Mouse (Mus musculus) embryonic facial prominence, embryonic 12.5 days (tissue): ENCODE measurements around the gene I0C0044D17Rik. TPM values are rescaled to one million over a fixed set of nuclear protein-coding genes. Genes with fewer than 3 reads are reported as not detected.
"Not testable (repeated sequence)": the region's sequence is repeated elsewhere in the genome, so short reads cannot be mapped to it uniquely, and the experiment has no call there.

Experiments
- ATAC-seq: fragments of 200-750 bp; cut with Nextera tagmentation; 2 replicates; pipeline ENCODE4 v1.8.0; 2017; ENCODE audit not compliant: insufficient number of reproducible peaks, insufficient read depth, low FRiP score, low TSS enrichment
- H3K27ac ChIP-seq: fragments of 300-500 bp; sonication (generic); 2 replicates; pipeline ENCODE4 v1.5.1; 2016; ENCODE audit warnings: mild to moderate bottlenecking
- H3K27me3 ChIP-seq: fragments of 300-500 bp; sonication (generic); 2 replicates; pipeline ENCODE4 v1.6.1; 2016; ENCODE audit warnings: mild to moderate bottlenecking, moderate library complexity
- H3K36me3 ChIP-seq: fragments of 300-500 bp; sonication (generic); 2 replicates; pipeline ENCODE4 v1.6.1; 2016; ENCODE audit warnings: mild to moderate bottlenecking
- H3K4me1 ChIP-seq: fragments of 300-500 bp; sonication (generic); 2 replicates; pipeline ENCODE4 v1.6.1; 2016
- H3K4me2 ChIP-seq: fragments of 300-500 bp; sonication (generic); replicated peaks from 2 replicates; pipeline ENCODE4 v1.6.1; 2016; ENCODE audit warnings: mild to moderate bottlenecking, moderate library complexity
- H3K4me3 ChIP-seq: fragments of 300-500 bp; sonication (generic); 2 replicates; pipeline ENCODE4 v1.5.1; 2016; ENCODE audit warnings: mild to moderate bottlenecking
- H3K9ac ChIP-seq: fragments of 300-500 bp; sonication (generic); 2 replicates; pipeline ENCODE4 v1.6.1; 2016; ENCODE audit warnings: mild to moderate bottlenecking, moderate library complexity
- H3K9me3 ChIP-seq: fragments of 300-500 bp; sonication (generic); 2 replicates; pipeline ENCODE4 v1.6.1; 2016; ENCODE audit warnings: mild to moderate bottlenecking, moderate library complexity
- WGBS: fragments of 180-500 bp; shearing (Covaris S2); methylation state at CpG from one replicate; pipeline ENCODE4 v1.1.7; 2016; 5-methylcytosine and 5-hydroxymethylcytosine counted together
- polyA plus RNA-seq: library from polyadenylated mRNA; unstranded; fragments of >200 nt; fragmentation: Nextera tagmentation; extraction: Ambion mirVana; gene quantifications from 2 replicates; pipeline ENCODE4 v1.2.1, GENCODE M21; 2016

The I0C0044D17Rik gene
- polyA plus RNA-seq, result not detected in 2 replicates

DNA sequence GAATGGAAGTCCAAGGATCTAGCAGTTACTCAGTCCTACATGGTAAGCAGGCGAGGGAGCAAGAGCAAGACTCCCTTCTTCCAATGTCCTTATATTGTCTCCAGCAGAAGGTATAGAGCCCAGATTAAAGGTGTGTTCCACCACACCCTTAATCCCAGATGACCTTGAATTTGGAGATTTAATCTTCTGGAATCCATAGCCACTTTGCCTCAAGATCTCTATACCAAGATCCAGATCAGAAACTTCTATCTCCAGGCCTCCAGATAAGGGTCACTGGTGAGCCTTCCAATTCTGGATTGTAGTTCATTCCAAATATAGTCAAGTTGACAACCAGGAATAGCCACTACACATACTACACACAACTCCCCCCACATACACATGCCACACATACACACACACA, at the start of gene I0C0044D17Rik:
Gene I0C0044D17Rik, minus strand, starts transcription at position 101 of the 400 bp plus-strand sequence.
- peaks cover 12% of the 10 kb centered on the region for H3K4me1 ChIP-seq
- H3K4me2 ChIP-seq, H3K36me3 ChIP-seq, H3K27me3 ChIP-seq, H3K4me3 ChIP-seq, H3K9me3 ChIP-seq, ATAC-seq, H3K9ac ChIP-seq: not testable (repeated sequence)
- peak within 1 kb of the TSS; percentile 36; the same call in 1 of the 2 replicates for H3K27ac ChIP-seq
- 91% methylated on average over 1 of the region's 1 CpGs for WGBS

DNA sequence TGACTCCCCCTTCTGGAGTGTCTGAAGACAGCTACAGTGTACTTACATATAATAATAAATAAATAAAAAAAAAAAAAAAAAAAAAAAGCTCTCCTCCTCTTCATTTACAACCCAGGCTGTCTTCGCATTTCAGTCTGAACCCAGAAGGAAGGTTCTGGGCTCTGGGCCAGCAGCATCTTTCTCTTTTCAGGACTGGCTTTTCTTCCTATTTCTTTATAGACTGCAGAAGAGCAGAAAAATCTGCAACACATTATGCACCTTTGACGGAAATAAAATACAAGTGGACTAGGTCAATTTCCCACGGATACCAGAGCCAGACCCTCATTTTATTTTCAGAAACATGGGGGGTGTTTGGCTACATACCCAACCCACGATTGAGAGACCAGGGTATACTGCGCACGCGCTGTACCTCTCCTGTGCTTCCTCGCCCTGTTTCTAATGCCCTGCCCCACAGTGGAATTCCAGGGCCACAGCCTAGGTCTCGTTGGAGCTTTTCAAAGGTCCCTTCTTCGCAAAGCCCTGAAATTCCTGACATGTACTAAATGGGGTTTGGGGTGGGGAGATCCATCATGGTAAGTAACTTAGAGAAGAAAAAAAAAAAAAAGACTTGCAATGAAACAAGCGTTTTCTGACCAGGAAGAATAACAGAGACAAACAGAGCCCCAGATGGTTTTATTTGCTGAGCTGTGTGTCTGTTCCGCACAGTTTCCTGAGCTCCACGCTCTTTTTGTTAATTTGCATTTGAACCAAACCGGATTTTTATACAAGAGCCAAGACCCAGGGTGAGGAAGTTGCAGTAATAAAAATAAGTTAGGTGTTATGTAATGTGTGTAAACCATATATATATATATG, 42.0 kb upstream of the I0C0044D17Rik start:
- H3K27ac ChIP-seq, result no peak overlapping the region
- no peaks in the 10 kb centered on the region for H3K27me3 ChIP-seq
- no peak overlapping the region for H3K4me3 ChIP-seq
- H3K4me2 ChIP-seq, result no peak overlapping the region
- H3K4me1 ChIP-seq, result no peaks in the 10 kb centered on the region
- no peaks in the 10 kb centered on the region for H3K36me3 ChIP-seq
- H3K9ac ChIP-seq, result no peak overlapping the region
- H3K9me3 ChIP-seq, result 0 out of 2 replicates have a peak, but pooled peaks cover 5% of the 10 kb centered on the region
- WGBS, result 56% methylated on average over 14 of the region's 14 CpGs
- ATAC-seq, result no peak

DNA sequence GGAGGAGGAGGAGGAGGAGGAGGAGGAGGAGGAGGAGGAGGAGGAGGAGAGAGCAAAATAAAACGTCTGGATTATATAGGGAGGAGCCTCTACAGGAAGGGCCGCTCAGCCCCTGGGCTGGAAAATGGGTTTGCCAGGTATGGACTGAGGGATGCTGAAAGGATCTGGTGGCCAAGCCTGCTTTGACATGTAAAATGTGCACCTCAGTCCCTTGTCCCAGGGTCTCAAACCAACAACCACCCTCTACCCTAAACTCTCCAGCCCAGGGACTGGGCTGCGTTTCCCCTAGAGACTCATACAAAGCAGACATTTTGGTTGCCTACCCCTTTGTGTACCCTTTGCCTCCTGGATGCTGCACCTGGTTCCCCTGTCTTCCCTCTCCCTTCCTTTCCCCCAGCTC, 40.9 kb upstream of the I0C0044D17Rik start:
- Histone ChIP-seq H3K36me3 (no peaks in the 10 kb centered on the region), H3K9ac (no peak overlapping the region), H3K4me3 (no peak overlapping the region), H3K27me3 (no peaks in the 10 kb centered on the region), H3K9me3 (0 out of 2 replicates have a peak, but pooled peaks cover 8% of the 10 kb centered on the region), H3K4me1 (no peaks in the 10 kb centered on the region), H3K27ac (no peak overlapping the region), H3K4me2 (no peak overlapping the region)
- no peak for ATAC-seq
- WGBS, result 70% methylated on average over 3 of the region's 3 CpGs

DNA sequence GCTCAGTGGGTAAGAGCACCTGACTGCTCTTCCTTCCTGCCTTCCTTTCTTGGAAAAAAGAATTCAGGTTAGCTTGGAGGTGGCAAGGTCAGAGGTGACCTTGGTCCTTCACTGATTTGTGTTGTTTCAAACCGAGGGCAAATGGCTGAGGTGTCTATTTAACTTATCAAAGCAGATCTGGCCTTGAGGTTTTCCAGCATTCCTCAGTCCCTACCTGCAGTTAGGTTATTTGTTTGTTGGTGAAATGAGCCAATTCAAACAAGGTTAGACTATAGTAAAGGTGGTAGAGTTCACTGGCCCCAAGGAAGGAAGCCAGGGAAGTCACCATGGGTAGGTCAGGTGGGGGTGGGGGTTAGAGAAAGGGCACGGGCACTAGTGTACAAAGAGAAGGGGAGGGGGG, 40.5 kb upstream of the I0C0044D17Rik start:
- ATAC-seq, result no peak
- Histone ChIP-seq H3K4me3 (no peak overlapping the region), H3K9ac (no peak overlapping the region), H3K27ac (no peak overlapping the region), H3K27me3 (no peaks in the 10 kb centered on the region), H3K4me2 (no peak overlapping the region), H3K4me1 (no peaks in the 10 kb centered on the region), H3K9me3 (0 out of 2 replicates have a peak, but pooled peaks cover 9% of the 10 kb centered on the region), H3K36me3 (no peaks in the 10 kb centered on the region)
- WGBS, result 29% methylated on average over 1 of the region's 2 CpGs

DNA sequence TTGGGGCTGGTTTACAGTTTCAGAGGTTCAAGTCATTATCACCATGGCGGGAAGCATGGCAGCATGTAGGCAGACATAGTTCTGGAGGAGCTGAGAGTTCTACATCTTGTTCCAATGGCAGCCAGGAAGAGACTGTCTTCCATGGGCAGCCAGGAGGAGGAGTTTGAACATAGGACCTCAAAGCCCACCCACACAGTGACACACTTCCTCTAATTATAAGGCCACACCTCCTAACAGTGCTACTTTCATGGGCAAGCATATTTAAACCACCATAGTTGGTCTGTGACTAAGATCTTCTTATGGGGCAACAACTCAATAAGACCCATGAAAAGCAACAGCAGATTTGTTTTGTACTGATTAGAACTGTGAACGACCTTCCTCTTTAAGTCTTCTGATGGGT, 39.8 kb upstream of the I0C0044D17Rik start:
- 0 out of 2 replicates have a peak, but pooled peaks cover 9% of the 10 kb centered on the region for H3K9me3 ChIP-seq
- H3K4me2 ChIP-seq, result no peak overlapping the region
- H3K27me3 ChIP-seq, result no peaks in the 10 kb centered on the region
- no peak for ATAC-seq
- H3K27ac ChIP-seq, result no peak overlapping the region
- H3K4me1 ChIP-seq, result no peaks in the 10 kb centered on the region
- no peak overlapping the region for H3K9ac ChIP-seq
- no peaks in the 10 kb centered on the region for H3K36me3 ChIP-seq
- H3K4me3 ChIP-seq, result no peak overlapping the region
- 82% methylated on average over 2 of the region's 2 CpGs for WGBS

DNA sequence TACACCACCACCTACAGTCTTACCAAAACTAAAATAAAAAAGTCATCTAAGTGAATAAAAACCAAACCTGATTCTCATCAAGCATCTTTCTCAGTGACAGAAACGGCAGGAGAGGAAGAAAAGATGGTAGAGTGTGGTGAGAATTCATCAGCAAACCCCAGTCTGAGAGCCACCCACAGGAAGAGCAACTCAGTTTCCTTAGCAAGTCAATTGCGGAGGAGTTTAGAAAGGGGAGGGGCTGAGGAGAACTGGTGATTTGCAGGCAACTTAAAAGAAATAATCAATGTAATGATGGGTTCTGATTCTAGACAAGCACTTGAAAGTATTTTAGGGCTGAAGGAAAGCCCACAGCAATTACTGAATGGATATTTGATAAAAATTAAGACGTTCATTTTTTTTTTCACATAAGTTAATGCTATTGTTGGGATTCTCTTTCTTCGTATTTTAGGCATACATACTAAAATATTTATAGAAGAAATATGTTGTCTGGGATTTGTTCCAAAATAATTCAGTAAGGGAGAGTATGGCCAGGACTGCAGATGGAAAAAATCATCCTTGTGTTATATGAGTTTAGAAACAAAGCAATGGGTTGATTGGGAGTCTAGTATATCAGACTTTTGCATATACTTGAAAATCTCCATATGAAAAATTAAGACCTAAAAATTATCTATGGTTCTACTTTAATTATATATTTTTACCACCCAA, 34.7 kb upstream of the I0C0044D17Rik start:
- Histone ChIP-seq H3K27me3 (no peaks in the 10 kb centered on the region), H3K4me3 (no peak overlapping the region), H3K36me3 (no peaks in the 10 kb centered on the region), H3K27ac (no peak overlapping the region), H3K4me2 (no peak overlapping the region), H3K9me3 (0 out of 2 replicates have a peak, but pooled peaks cover 3% of the 10 kb centered on the region), H3K4me1 (no peaks in the 10 kb centered on the region), H3K9ac (no peak overlapping the region)
- 58% methylated on average over 4 of the region's 4 CpGs for WGBS
- no peak for ATAC-seq

DNA sequence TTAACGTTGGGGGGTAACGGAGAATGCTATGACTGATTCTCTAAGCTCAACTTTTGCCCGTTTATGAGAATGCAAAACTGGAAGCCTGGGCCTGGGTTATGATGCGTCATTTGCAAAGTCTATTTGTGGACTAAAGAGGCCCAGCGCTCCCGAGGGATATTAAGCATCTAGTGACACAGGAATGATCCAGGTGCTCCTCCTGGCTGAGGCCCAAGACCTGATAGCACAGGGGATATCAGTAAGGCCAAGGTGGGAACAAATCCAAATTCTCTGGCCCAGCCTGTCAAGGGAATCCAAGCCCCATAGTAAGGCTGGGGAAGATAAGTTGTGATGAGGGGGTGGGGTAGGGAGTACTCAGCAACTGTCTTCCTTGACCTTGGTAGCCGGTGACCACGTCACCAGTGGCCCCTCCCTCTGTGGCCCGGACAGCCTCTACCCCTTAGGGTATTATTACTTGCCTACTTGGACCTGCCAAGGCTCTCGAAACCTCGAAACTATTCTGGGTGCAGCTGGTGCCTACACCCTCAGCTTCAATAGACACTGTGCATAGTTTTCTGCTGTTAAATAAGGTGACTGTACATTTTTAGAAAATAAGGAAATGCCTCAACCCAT, 33.5 kb upstream of the I0C0044D17Rik start:
- Histone ChIP-seq H3K4me2 (no peak overlapping the region), H3K4me1 (no peaks in the 10 kb centered on the region), H3K9ac (no peak overlapping the region), H3K27ac (no peak overlapping the region), H3K9me3 (0 out of 2 replicates have a peak, but pooled peaks cover 3% of the 10 kb centered on the region), H3K4me3 (no peak overlapping the region), H3K36me3 (no peaks in the 10 kb centered on the region), H3K27me3 (no peaks in the 10 kb centered on the region)
- ATAC-seq, result no peak
- 83% methylated on average over 11 of the region's 11 CpGs for WGBS

DNA sequence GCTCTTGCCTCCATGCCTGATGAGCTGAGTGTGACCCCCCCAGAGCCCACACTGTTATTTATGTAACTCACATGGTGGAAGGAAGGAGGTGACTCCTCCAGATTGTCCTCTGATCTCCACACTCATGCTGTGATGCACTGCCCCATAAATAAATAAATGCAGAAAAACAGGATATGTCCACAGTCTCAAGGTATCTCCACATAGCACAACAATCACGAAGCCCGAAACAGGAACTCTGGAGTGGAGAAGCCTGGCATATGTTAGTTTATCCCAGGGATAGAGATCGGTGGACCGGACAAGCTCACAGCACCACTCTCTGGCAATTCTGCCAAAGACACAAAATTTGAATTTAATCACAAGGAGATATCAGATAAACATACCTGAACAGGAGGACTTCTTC, 30.3 kb upstream of the I0C0044D17Rik start:
- Histone ChIP-seq H3K9ac (no peak overlapping the region), H3K27me3 (no peaks in the 10 kb centered on the region), H3K9me3 (no peaks in the 10 kb centered on the region), H3K36me3 (no peaks in the 10 kb centered on the region), H3K27ac (no peak overlapping the region), H3K4me2 (no peak overlapping the region), H3K4me1 (no peaks in the 10 kb centered on the region), H3K4me3 (no peak overlapping the region)
- WGBS, result 92% methylated on average over 4 of the region's 4 CpGs
- no peak for ATAC-seq

DNA sequence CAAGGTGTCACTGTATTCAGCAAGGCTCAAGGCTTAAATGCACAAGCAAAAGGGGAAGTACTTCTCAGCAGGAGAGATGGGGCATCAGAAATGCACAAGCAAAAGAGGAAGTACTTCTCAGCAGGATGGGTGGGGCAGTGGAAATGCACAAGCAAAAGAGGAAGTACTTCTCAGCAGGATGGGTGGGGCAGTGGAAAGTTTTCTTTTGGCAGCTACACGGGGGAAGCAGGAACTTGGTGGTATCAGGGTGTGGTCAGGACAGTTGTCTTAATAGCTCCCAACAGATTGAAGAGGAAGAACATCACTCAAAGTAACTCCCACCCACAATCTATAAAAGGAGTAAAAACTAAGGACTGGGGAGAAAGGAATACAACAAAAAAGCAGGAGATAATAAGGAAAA, 26.8 kb upstream of the I0C0044D17Rik start:
- not testable (repeated sequence) for H3K27me3 ChIP-seq, H3K9ac ChIP-seq, H3K36me3 ChIP-seq, H3K4me3 ChIP-seq, H3K4me2 ChIP-seq, H3K4me1 ChIP-seq, H3K9me3 ChIP-seq, ATAC-seq, H3K27ac ChIP-seq
- 73% methylated on average over 1 of the region's 1 CpGs for WGBS

DNA sequence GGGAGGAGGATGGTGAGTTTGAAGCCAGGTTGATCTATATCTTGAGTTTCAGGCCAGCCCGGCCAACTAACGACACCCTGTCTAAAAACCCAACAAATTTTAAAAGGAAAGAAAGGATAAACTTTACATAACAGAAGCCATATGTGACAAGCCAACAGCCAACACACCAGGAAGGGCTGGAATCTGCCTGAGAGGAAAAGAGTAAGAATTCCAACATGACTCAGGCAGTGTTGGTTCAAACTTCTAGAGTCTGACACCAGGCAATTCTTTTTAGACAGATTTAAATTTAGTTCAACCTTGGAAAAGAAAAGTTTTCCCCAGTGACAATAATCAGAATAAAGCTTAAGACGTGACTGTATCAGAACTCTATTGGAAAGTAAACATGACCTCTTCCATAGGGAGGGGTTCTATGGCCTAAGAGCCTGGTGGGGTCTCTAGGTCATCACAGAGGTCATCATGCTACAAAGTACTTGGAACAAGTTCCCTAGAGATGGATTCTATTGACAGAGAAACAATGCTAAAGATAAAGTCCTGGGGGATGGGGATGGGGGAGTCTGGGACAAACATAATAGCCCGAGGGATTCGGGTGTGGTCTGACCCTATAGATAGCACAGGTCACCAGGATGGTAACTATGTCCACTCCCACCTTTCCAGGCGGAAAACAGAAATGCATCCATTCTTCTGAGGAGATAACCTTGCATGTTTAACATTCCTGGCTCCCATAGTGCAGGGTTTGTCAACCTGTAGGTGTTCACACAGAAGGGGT, 23.7 kb upstream of the I0C0044D17Rik start:
- 54% methylated on average over 6 of the region's 6 CpGs for WGBS
- Histone ChIP-seq H3K4me2 (no peak overlapping the region), H3K4me3 (no peak overlapping the region), H3K27ac (no peak overlapping the region), H3K27me3 (no peaks in the 10 kb centered on the region), H3K9ac (no peak overlapping the region), H3K36me3 (no peaks in the 10 kb centered on the region), H3K9me3 (no peaks in the 10 kb centered on the region), H3K4me1 (peaks cover 4% of the 10 kb centered on the region; the same call in 1 of the 2 replicates)
- no peak for ATAC-seq

DNA sequence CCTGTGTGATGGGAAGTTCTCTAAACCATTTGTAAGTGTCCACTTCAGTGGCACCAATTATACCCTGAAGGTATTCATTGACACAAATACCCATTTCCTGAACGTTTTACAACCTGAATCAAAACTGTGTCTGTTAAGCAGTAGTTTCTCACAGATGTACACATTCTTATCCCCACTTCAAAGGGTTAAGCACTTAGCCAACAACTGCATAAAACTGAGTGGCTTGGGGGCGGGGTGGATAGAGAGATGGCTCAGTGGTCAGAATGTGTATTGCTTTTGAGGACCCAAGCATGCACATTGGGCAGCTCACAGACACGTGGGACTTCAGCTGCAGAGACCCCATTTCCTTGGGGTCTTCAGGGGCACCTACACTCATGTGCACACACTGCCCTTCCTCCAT, 22.8 kb upstream of the I0C0044D17Rik start:
- WGBS, result 38% methylated on average over 3 of the region's 3 CpGs
- Histone ChIP-seq H3K4me3 (no peak overlapping the region), H3K9me3 (no peaks in the 10 kb centered on the region), H3K4me1 (peaks cover 4% of the 10 kb centered on the region; the same call in 1 of the 2 replicates), H3K36me3 (no peaks in the 10 kb centered on the region), H3K9ac (no peak overlapping the region), H3K4me2 (no peak overlapping the region), H3K27me3 (no peaks in the 10 kb centered on the region), H3K27ac (no peak overlapping the region)
- no peak for ATAC-seq
